Mouse (Mus musculus): ENCODE results near the gene Epor.

Gene Epor

DNA sequence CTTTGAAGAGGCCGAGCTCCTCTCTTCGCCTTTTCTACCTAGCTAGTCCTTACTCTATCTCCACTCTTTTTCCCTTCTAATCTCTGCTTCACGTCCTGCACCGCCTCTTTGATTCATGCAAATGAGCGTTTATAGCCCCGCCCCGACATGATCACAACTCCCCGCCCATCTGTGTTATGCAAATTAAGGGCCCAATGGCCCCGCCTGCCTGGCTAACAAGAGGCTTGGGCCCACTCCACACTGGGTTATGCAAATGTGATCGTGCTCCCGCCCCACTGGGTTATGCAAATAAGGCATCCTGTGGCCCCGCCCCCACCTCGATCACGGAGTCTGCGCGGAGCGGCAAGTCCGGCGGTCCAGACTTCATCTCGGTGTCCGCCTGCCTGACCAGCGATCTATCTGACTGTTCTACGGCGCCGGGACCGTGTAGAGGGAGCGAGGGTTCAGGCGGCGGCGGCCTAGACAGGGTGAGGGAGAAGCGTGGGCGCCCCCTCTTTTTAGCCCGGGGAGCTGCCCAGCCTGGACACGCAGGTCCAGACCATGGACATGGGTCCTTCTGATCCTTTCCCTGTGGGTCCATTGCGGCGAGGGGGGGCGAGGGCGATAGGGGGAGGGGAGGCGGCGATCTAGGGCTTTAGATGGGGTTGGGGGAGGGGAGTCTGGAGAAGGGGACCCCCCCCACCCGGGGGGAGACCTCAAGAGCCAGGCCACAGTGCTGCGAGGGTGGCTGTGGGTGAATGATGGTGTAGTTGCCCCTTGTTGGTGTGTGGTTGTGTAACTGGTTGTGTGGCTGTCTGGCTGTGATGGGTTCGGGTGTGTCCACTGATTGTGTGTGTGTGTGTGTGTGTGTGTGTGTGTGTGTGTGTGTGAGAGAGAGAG lies 26.4 kb downstream of the Epor start, which contains the start of gene Plppr2:
Gene Plppr2 (plus strand): TSS at position 342 of the 879 bp plus-strand sequence.
- peak; percentile 99 for DNase-seq

DNA sequence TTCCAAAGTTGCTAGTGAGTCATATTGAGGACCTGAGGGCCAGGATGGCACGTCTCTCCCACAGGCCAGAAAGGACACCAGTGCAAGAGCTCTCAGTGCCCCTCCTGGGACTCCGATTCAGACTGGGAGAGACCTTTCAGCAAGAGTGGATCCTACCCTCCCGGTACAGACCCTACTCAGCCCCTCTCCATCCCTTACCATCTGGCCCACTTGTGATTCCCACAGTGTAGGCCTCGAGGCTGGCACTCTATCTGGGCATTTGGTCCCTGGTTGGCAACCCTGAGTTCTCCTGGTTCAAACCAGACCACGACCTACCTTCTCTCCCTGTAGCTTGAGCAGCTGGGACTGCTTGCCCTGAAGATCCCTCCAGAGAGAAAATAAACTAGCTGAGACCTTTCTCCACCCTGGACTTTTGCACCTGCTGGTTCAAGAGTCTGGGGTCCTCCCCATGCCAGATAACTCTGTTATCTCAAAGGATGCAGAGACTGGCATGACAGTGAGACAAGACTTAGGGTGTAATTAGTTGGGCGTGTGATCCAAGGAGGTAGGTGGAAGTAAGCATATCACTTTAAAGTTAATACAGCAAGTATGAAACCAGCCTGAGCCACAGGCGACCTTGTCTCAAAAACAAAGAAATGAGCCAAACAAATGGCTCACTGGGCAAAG lies 27.7 kb downstream of the Epor start:
- DNase-seq, result no peak

DNA sequence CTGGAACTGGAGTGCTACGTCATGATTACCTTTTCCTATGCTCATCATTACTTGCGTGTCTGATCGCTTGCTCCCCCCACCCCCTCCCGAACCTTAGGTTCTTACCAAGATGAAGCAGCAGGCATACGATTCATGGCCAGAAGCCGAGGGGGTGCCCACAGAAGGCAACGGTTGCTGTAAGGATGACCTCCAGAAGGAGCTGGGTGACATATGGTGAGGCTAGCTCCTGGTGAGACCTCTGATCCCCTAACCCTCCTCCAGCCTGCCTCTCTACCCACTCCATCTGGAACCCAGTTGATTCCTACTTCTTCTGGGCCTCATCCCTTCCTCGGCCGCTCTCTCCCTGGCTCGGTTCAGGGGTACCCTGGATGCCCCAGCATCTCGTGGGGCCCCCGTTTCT lies 29.3 kb downstream of the Epor start:
- no peak for DNase-seq

DNA sequence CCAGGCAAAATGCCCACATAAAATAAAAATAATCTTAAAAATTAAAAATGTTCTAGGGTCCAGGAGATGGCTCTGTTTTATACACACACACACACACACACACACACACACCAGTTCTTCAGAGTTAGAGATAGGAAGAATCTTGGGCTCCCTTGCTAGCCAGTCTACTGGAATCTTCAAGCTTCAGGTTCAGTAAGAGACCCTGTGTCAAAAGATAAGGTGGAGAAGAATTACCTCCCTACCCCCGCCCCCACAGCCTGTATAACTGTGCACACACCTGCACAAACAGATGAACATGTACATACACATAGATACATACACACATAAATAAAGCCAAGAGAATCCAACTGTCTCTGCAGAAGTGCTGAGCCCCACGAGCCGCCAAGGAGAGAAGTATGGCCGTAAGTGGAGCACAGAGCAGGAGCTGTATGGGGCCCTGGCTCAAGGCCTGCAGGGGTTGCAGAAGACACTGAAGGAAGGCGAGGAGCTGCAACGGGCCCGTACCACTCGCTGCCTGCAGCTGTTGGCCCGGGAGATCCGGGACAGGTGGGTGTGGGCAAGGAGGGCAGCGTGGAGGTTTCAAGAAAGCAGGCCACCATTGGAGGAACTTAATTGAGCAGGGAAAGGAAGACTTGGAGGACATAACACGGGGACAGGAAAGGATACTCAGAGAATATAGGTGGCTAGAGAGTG lies 30.7 kb downstream of the Epor start:
- DNase-seq, result no peak

DNA sequence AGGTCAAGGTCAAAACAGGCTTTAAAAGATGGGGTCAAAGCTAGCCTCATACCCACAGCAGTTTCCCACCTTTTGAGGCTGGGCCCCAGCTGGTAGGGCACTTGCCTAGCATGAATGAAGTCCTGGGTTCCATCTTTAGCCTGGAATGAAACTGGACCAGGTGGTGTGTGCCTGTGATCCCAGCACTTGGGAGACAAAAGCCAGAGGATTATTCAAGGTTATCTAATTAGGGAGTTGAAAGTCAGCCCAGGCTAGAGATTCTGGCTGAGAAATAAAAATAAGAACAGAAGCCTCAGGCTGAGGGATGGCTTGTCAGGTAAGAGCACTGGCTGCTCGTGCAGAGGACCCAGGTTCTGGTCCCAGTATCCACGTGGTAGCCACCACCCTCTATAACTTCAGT lies 31.3 kb downstream of the Epor start:
- no peak for DNase-seq

DNA sequence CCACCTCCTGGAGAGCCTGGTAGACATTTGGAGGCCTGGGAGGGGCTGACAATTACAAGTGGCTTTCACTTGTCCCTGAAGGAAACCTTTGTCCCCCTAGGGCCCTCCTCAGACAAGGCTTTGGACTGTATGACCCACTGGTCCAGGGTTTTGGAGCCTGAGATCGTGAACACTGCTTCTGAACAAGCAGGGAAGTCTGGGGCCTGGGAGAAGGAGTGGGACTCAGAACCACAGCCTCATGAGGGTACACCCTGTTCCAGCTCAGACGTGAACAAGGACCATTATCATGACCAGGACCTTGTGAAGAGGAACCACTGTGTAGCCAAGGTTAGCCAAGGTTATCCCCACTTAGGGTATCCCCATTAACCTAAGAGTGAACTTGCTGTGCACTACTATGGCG lies 34.1 kb downstream of the Epor start:
- DNase-seq, result no peak

DNA sequence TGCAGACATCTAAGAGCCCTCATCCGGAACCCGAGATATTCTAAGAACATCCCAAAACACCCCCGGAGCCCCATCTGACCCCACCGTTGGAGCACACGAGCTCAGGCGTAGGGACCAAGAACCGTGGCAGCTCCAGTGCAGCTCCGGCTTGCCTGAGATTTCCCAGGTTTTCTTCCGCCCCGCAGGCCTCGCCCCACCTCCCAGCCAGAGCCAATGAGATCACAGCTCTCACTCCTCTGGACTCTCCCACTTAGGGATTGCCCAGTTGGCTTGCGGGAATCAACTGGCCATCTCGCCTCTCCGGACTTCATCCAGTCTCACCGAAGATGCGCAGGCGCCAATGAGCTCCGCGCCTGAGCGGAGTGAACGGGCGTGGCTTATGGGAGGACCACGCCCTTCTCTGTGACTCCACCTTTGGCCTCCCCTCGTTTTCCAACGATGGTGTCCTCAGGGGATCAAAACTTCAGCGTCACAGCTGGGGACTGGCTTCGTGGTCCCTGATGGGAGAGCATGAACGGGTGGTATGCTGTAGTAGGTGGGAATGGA lies 36.0 kb downstream of the Epor start, which contains the start of the genes Ccdc159 and Tmem205:
Gene Ccdc159 (plus strand): TSS at position 264 of the 546 bp plus-strand sequence.
Gene Tmem205 (minus strand): TSS at position 349 of the 546 bp plus-strand sequence.
- peak; percentile 90 for DNase-seq

DNA sequence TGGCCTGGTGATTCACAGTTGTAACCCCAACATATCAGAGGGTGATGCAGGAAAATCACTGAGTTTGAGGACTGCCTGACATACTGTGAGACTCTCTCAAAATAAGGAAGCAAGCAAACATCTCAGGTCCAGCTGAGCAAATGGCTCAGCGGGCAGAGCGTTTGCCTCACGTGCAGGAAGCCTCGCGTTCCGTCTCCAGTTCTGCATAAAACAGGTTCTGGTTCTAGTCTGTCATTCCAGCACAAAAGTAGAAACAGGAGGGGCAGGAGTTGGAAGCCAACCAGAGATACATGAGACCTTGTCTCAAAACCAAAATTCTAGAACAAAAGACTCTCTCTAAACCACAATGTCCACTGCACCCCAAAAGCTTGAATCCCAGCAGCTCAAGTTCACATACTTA lies 36.5 kb downstream of the Epor start:
- no peak for DNase-seq

DNA sequence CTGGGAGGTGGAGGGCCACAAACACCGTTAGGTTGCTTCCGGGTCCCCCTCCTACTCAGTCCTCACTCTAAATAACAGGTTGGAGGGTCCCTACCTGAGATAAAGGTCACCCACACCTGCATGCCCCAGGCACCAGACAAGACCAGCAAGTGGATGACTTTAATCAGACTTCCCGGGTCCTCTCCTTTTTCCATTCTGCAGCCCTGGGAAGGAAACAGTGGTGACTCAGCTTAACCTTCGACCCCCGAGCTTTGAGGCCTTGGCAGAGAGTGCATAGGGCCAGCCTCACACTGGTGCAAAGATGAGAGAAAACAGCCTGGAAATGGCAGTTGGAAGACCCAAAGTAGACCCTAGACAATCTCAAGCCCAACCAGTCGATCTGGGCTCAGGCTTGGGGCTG lies 37.2 kb downstream of the Epor start:
- no peak for DNase-seq

DNA sequence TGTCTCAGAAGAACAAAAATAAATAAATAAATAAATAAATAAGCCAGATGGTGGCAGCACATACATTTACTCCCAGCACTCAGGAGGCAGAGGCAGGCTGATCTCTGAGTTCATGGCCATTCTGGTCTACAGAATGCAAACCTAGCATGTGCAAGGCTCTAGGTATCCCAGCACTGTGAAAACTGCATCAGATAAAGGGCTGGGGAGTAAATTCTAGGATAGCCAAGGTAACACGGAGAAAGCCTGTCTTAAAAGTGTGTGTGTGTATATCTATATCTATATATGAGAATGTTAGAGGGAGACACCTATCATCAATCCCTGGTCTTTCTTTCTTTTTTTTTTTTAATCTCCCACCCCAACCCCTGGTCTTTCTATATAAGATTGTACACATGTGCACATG lies 37.8 kb downstream of the Epor start:
- DNase-seq, result no peak

DNA sequence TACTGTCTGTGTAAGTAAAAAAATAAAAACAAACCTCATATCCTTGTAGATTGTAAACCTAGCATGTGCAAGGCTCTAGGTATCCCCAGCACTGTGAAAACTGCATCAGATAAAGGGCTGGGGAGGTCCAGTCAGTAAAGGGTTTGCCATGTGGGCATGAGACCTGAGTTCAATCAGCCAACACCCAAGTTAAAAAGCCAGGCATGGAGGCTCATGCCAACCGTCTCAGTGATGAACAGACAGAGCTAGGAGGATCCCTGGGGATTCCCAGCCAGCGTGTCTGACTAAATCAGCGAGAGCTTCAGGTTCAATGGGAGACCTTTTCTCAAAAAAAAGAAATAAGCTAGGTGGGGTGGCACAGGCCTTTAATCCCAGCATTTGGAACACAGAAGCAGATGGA lies 38.3 kb downstream of the Epor start:
- no peak for DNase-seq

DNA sequence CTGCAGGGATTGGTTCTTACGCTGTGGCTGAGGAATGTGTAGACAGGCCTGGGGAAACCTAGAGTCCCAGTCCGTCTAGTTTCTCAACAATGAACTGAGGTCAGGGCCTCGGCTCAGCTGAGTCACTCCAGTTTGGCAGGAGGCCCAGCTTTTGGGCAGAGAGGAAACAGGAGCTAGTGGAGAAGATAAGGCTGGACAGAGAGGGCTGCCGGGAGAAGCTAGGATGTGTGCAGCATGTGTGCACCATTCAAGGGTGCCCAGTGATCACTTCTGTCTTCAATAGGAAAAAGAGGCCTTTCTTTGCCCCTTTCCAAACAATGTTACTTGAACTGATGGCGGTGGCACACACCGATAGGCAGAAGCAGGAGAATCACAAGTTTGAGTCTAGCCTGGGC lies 39.2 kb downstream of the Epor start:
- DNase-seq, result peak; percentile 55

DNA sequence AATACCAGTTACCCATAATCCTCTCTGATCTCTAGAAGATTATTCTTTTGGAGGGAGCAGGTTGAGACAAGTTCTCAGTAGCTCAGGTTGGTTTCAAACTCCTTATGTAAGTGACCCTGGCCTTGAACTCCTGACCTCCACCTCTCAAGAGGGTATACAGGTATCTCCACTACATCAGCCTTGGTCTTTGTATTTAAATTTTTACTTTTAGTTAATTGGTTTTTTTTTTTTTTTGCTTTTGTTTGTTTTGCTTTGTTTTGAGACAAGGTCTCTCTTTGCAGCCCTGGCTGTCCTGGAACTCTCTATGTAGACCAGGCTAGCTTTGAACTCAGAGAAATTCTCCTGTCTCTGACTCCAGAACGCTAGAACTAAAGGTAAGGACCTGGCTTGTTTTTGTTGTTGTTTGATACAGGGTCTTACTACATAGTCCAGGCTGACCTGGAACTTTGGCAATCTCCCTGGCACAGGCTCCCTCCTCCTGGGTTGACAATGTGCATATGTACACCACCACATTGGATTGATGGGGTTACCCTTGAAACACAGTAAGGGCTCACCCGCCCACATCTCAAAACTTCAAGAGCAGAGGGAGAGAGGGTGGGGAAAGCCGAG lies 39.7 kb downstream of the Epor start:
- no peak for DNase-seq

DNA sequence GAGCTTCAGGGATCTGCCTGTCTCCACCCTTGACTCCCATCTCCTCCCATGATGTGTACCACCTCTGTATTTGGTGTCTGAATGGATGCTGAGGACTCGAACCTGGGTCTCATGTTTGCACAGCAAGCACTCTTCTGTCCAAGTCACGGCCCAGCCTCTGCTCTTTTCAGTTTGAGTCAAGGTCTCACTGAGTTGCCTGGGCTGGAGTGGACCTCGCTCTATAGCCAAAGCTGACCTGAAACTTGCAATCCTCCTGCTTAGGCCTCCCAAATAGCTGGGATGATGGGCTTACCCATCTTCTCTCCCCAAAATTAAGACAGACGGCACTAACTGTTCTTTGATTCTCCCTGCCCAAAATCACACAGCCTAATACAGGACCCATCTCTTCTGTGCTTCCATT lies 40.3 kb downstream of the Epor start:
- DNase-seq, result no peak

DNA sequence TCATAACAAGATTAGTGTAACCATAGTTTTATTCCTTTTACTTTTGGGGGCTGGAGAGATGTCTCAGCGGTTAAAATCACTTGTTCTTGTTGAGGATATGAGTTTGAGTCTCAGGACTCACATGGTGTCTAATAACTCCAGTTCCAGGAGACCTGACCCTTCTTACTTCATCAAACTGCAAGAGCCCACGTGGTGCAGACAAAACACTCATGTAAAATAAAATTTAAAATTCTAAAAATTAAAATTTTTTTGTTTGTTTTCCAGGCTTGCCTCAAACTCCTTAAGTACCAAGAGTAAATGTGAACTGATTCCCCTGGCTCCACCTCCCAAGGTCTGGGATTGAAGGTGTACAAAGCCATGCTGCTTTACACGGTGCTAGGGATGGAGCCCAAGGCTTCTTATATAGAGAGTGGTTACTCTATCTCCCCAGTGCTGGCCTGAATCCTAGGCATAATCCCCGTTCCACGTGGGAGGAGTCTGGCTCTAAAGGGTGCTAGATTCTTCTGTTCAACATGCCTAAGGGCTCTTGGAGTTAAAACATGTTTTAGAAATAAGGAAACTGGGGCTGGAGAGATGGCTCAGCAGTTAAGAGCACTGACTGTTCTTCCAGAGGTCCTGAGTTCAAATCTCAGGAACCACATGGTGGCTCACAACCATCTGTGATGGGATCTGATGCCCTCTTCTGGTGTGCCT lies 44.5 kb downstream of the Epor start:
- DNase-seq, result no peak

DNA sequence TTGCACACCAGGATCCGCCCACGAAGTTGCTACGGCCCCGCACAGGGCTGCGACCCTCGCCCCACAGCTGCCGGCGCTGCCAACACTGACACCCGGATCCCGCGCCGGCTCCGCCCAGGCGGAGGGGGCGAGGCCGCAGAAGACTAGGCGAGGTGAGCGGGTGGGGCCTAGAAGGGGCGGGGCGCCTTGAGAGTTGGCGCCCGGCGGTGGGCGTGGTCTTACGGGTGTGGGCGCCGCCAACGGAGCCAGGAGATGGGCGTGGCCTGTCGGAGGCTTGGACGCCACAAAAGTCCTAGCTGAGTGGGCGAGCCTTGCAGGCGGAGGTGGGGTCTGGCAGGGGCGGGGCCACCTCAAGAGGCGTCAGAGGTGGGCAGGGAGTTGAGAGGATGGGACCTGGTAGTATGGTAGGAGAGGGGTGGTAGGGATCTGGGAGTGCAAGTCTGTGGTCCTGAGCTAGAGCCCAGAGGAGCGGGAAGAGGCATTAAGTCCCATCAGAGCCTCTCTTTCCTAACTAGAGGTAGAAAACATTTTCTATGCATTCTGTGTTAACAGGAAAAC lies 45.2 kb downstream of the Epor start, which contains the start of gene Rab3d:
Gene Rab3d (minus strand): TSS at position 158 of the 558 bp plus-strand sequence.
- peak; percentile 86 for DNase-seq

DNA sequence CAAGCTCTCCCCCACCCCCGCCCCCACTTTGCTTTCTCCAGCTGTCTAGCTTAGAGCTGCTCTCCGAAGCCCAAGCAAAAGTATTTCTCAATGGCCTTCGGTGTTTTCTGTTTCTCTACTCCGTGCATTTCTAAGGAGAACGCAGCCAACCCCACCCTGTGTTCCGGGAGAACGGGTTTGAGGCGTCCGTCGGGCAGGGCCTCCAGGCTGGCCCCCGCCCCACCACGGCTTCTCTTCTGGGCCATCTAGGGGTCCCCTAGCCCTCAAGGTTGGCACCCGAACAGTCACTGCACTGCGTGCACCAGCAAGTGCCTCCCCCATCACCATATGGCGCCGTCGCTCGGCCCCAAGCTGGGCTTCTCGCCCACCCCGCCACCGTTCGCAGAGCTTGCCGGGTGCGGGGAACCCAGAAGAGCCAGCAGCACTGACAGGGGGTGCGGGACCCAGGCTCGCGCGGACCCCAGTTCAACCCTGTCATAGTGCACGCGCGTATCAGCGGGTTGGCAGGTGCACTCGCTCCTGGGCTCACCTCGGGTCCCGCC lies 45.7 kb downstream of the Epor start:
- DNase-seq, result no peak

DNA sequence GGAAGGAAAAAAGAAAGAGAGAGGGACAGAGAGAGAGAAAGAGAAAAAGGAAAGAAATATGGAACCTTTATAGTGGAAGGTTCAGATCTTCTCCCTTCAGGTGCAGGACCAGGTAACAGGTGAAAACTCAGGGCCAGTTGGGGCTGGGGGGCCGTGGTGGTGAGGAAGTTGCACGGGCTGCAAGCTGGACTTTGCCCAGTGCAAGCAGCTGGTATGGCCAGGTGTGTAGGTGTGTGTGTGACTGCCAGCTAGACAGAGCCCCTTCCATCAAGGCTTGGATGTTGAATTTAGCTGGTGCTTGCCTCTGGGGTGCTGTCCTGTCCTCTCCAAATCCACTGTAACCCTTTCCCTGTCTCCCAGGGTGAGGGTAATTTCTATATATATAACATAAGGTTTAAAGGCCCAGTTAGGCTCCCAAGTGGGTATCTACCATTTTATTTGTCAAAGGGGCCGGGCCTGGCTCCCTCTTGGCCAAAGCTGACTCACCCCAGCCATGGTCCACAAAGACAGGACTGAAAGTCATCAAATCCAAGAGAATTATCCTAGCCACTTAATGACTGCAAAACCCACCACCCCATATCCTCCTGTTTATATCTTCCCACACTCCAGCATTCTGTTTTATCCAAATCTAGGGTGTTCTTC lies 46.3 kb downstream of the Epor start:
- no peak for DNase-seq

DNA sequence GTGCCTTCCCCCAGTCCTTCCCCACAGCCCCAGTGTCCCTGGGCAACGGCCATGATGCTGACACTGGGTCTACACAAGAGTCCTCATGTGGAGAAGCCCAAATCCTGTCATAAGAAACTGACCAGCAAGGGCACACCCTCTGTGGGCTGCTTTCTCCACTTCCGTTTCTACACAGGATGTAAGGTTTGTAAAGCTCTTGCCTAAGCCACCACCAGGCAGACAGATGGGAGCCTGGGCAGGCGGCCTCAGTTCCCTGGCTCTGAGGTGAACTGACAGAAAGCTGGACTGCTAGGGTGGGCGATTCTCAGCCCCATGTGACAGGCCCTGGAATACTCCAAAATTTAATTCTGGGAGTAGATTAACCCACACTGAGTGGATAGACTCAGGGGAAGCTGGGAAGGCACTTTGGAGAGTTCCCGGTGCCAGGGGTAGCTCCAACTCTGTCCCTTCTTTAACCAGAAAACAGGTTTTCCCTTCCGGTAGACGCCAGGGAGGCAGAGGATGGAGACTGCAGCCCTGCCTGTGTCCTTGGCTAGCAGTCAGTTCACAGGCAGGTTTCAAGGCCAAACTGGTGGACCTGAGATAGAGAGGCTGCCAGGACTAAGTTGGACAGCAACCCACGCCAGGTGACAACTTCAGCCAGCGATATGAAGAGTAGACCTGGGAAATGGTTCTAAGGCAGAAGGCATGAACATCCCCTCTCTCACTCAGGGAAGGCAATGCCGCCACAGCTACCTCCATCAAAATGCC lies 53.7 kb downstream of the Epor start:
- DNase-seq, result no peak

Measured in cerebellum, adult 8-10 months (tissue).